ENCODE assay signal across 31 mouse cellular contexts in the genomic region with DNA sequence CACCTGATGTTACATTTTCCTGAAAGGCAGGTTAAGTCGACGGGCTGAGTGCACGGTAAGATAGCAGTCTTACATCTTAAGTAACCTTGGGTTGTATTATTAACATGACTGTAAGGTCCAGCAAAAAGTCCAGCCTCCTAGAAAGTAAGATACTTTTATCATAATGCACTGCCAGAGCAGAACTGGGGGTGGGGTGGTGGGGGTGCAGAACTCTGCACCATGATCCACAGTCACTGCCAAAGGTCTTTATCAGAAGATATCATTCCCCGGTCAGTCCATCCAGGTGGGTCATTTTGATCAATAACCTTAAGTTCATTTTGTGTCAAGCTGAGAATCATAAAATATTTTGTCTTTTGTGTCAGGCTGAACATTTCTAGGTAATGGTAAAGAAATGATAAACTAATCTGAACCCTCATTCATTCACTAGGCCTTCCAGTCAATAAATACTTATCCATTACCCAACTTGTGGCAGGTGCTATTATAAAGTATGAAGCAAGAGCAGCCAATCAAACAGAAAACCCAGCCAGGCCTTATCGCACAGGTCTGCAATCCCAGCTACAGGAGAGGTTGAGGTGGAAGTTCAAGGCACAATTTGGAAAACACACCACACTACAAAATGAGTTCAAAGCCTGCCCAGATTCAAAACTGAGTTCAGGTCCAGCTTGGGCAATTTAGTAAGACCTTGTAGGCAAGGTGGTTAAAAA. TPM values are rescaled to one million over a fixed set of nuclear protein-coding genes. Genes with fewer than 3 reads are reported as not detected.
"Had no signal": no experiment of that assay in that cellular context is flagged by ENCODE, and none has a peak within 500 bp of the region (broad histone marks: within the 10 kb centered on the region; RNA-seq: fewer than 3 reads in every experiment).

No protein-coding gene starts in this region.

- H3K9ac ChIP-seq: heart, embryonic 13.5 days; heart, embryonic 15.5 days; hindbrain, embryonic 14.5 days; kidney, embryonic 15.5 days; limb, embryonic 12.5 days; liver, embryonic 12.5 days; liver, embryonic 14.5 days had no signal

- DNase-seq: gastrocnemius, adult 2 months; gastrocnemius, postnatal 10 days; gastrocnemius, postnatal 25 days; heart, adult 18-20 months; heart, postnatal 14 days; heart, postnatal 36 days; kidney, adult 11 months; kidney, adult 2 months; kidney, adult 9 months; kidney, postnatal 14 days; kidney, postnatal 36 days; layer of hippocampus, adult 9-11 months; layer of hippocampus, postnatal 36 days; liver had no signal

- H3K4me1 ChIP-seq: heart, embryonic 13.5 days; heart, embryonic 15.5 days; kidney, embryonic 15.5 days; limb, embryonic 10.5 days; limb, embryonic 12.5 days; liver, embryonic 12.5 days had no signal

- H3K9me3 ChIP-seq: heart, embryonic 13.5 days; heart, embryonic 15.5 days; kidney, embryonic 15.5 days; limb, embryonic 10.5 days; limb, embryonic 12.5 days; liver, embryonic 12.5 days had no signal

- H3K4me2 ChIP-seq: heart, embryonic 11.5 days; heart, embryonic 13.5 days; heart, embryonic 15.5 days; hindbrain, embryonic 14.5 days; kidney, embryonic 15.5 days; limb, embryonic 12.5 days; liver, embryonic 12.5 days had no signal

- ATAC-seq: hindbrain, embryonic 16.5 days; inflammation-experienced regulatory T-cells, adult 6 months; liver, embryonic 12.5 days had no signal

- H3K27me3 ChIP-seq: heart, embryonic 13.5 days; heart, embryonic 15.5 days; kidney, embryonic 15.5 days; limb, embryonic 12.5 days; liver, embryonic 12.5 days had no signal

- H3K4me3 ChIP-seq: gastrocnemius, adult 2 months; heart, embryonic 13.5 days; heart, embryonic 15.5 days; kidney, embryonic 15.5 days; limb, embryonic 10.5 days; limb, embryonic 12.5 days; liver, embryonic 12.5 days had no signal

- H3K27ac ChIP-seq: gastrocnemius, adult 2 months; heart, embryonic 13.5 days; heart, embryonic 15.5 days; hindbrain, embryonic 14.5 days; kidney, embryonic 15.5 days; kidney, postnatal 0 days; limb, embryonic 10.5 days; limb, embryonic 12.5 days; liver, embryonic 12.5 days; liver, embryonic 14.5 days had no signal

- H3K36me3 ChIP-seq: heart, embryonic 13.5 days; heart, embryonic 15.5 days; kidney, embryonic 15.5 days; limb, embryonic 10.5 days; limb, embryonic 12.5 days; liver, embryonic 12.5 days had no signal

RNA-seq across cellular contexts. Expression of a gene that starts 12.7 kb away (rescaled TPM):
- total RNA-seq: gastrocnemius, adult 2 months; gastrocnemius, postnatal 25 days; gastrocnemius, postnatal 4 days; granulocyte monocyte progenitor cell, adult 5-6 weeks; heart, adult 18-20 months; heart, adult 8-10 months; heart, postnatal 36 days; hematopoietic stem cell, adult 5-6 weeks had no signal
- polyA plus RNA-seq: inflammation-experienced regulatory T-cells, adult 6 months; kidney, postnatal 0 days; large intestine, adult 2 months; limb, embryonic 10.5 days; limb, embryonic 12.5 days; liver, embryonic 12.5 days; liver, embryonic 14.5 days had no signal
